Mouse (Mus musculus): ENCODE data around the gene Tnfrsf12a.

DNA sequence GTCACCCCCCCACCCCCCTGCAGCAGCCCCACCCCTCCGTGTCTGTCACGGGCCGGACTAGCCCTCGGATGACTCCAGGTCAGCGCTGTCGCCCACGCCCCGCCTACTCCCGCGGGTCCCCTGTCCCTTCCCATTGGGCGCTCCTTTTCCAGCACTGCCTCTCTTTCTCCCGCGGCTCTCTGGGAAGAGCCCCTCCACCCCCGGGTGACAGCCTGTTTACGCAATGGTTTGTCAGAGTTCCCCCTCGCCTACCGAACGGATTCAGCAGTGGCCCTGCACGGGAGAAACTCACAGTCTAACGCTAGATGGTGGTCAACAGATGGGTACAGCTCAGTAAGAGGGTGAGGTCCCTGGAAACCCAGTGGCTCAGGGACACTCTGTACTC lies 49.5 kb upstream of the Tnfrsf12a start:
- TF ChIP-seq POLR2A (IDR thresholded peaks at IDR 0.05; ENCODE audit: borderline replicate concordance, control insufficient read depth, low read depth, low read length), result no peak
- no peak for TF ChIP-seq CTCF (IDR thresholded peaks at IDR 0.05; ENCODE audit: control insufficient read depth, insufficient read depth, low read length)
